Mouse (Mus musculus): ENCODE data around the gene Ptpn3. TPM values are rescaled to one million over a fixed set of nuclear protein-coding genes. Genes with fewer than 3 reads are reported as not detected.
A peak's percentile ranks its signal among the peaks of the same experiment; 100 is the strongest.
"Not testable (repeated sequence)": the region's sequence is repeated elsewhere in the genome, so short reads cannot be mapped to it uniquely, and the experiment has no call there.

Gene Ptpn3
- total RNA-seq, 1 experiment from 2014 or later, result 18.5 TPM

- peak; percentile 80 to 91 for ATAC-seq (replicated peaks in 1 of 2; ENCODE audit: insufficient read depth in 1 of 2, low FRiP score in 2 of 2, low TSS enrichment in 1 of 2, low read depth in 1 of 2, poor library complexity in 2 of 2, severe bottlenecking in 2 of 2)
These were observed 26.4 kb downstream of the Ptpn3 start for GRCm38 (mm10) chr4:57275116-57275743.

- no peak for ATAC-seq (replicated peaks in 1 of 2; ENCODE audit: insufficient read depth in 1 of 2, low FRiP score in 2 of 2, low TSS enrichment in 1 of 2, low read depth in 1 of 2, poor library complexity in 2 of 2, severe bottlenecking in 2 of 2)
These were observed 27.8 kb downstream of the Ptpn3 start for GRCm38 (mm10) chr4:57273532-57274502.

- ATAC-seq (replicated peaks in 1 of 2; ENCODE audit: insufficient read depth in 1 of 2, low FRiP score in 2 of 2, low TSS enrichment in 1 of 2, low read depth in 1 of 2, poor library complexity in 2 of 2, severe bottlenecking in 2 of 2), result no peak
These were observed 30.6 kb downstream of the Ptpn3 start for GRCm38 (mm10) chr4:57270991-57271390.

- ATAC-seq (replicated peaks in 1 of 2; ENCODE audit: insufficient read depth in 1 of 2, low FRiP score in 2 of 2, low TSS enrichment in 1 of 2, low read depth in 1 of 2, poor library complexity in 2 of 2, severe bottlenecking in 2 of 2), result not testable (repeated sequence)
These were observed 31.1 kb downstream of the Ptpn3 start for GRCm38 (mm10) chr4:57270489-57270888.

GRCm38 (mm10) chr4:57269344-57269743 is 32.3 kb downstream of the Ptpn3 start:
- no peak for ATAC-seq (replicated peaks in 1 of 2; ENCODE audit: insufficient read depth in 1 of 2, low FRiP score in 2 of 2, low TSS enrichment in 1 of 2, low read depth in 1 of 2, poor library complexity in 2 of 2, severe bottlenecking in 2 of 2)

- ATAC-seq (replicated peaks in 1 of 2; ENCODE audit: insufficient read depth in 1 of 2, low FRiP score in 2 of 2, low TSS enrichment in 1 of 2, low read depth in 1 of 2, poor library complexity in 2 of 2, severe bottlenecking in 2 of 2), result no peak
These were observed 33.3 kb downstream of the Ptpn3 start for GRCm38 (mm10) chr4:57268330-57268729.

GRCm38 (mm10) chr4:57266389-57266788 is 35.2 kb downstream of the Ptpn3 start:
- ATAC-seq (replicated peaks in 1 of 2; ENCODE audit: insufficient read depth in 1 of 2, low FRiP score in 2 of 2, low TSS enrichment in 1 of 2, low read depth in 1 of 2, poor library complexity in 2 of 2, severe bottlenecking in 2 of 2), result no peak

- no peak for ATAC-seq (replicated peaks in 1 of 2; ENCODE audit: insufficient read depth in 1 of 2, low FRiP score in 2 of 2, low TSS enrichment in 1 of 2, low read depth in 1 of 2, poor library complexity in 2 of 2, severe bottlenecking in 2 of 2)
These were observed 37.9 kb downstream of the Ptpn3 start for GRCm38 (mm10) chr4:57263695-57264094.

- peak; percentile 72 to 80; a peak in 2 of 4 replicates for ATAC-seq (replicated peaks in 1 of 2; ENCODE audit: insufficient read depth in 1 of 2, low FRiP score in 2 of 2, low TSS enrichment in 1 of 2, low read depth in 1 of 2, poor library complexity in 2 of 2, severe bottlenecking in 2 of 2)
These were observed 38.5 kb downstream of the Ptpn3 start for GRCm38 (mm10) chr4:57263061-57263685.

GRCm38 (mm10) chr4:57262451-57262850 is 39.2 kb downstream of the Ptpn3 start:
- ATAC-seq (replicated peaks in 1 of 2; ENCODE audit: insufficient read depth in 1 of 2, low FRiP score in 2 of 2, low TSS enrichment in 1 of 2, low read depth in 1 of 2, poor library complexity in 2 of 2, severe bottlenecking in 2 of 2), result no peak

GRCm38 (mm10) chr4:57261813-57262212 is 39.8 kb downstream of the Ptpn3 start:
- ATAC-seq (replicated peaks in 1 of 2; ENCODE audit: insufficient read depth in 1 of 2, low FRiP score in 2 of 2, low TSS enrichment in 1 of 2, low read depth in 1 of 2, poor library complexity in 2 of 2, severe bottlenecking in 2 of 2), result no peak

- ATAC-seq (replicated peaks in 1 of 2; ENCODE audit: insufficient read depth in 1 of 2, low FRiP score in 2 of 2, low TSS enrichment in 1 of 2, low read depth in 1 of 2, poor library complexity in 2 of 2, severe bottlenecking in 2 of 2), result no peak
These were observed 43.2 kb downstream of the Ptpn3 start for GRCm38 (mm10) chr4:57258159-57259035.

- ATAC-seq (replicated peaks in 1 of 2; ENCODE audit: insufficient read depth in 1 of 2, low FRiP score in 2 of 2, low TSS enrichment in 1 of 2, low read depth in 1 of 2, poor library complexity in 2 of 2, severe bottlenecking in 2 of 2), result no peak
These were observed 44.2 kb downstream of the Ptpn3 start for GRCm38 (mm10) chr4:57257409-57257808.

GRCm38 (mm10) chr4:57256761-57257160 is 44.9 kb downstream of the Ptpn3 start:
- ATAC-seq (replicated peaks in 1 of 2; ENCODE audit: insufficient read depth in 1 of 2, low FRiP score in 2 of 2, low TSS enrichment in 1 of 2, low read depth in 1 of 2, poor library complexity in 2 of 2, severe bottlenecking in 2 of 2), result no peak

- ATAC-seq (replicated peaks in 1 of 2; ENCODE audit: insufficient read depth in 1 of 2, low FRiP score in 2 of 2, low TSS enrichment in 1 of 2, low read depth in 1 of 2, poor library complexity in 2 of 2, severe bottlenecking in 2 of 2), result no peak
These were observed 47.2 kb downstream of the Ptpn3 start for GRCm38 (mm10) chr4:57254412-57254811.

- ATAC-seq (replicated peaks in 1 of 2; ENCODE audit: insufficient read depth in 1 of 2, low FRiP score in 2 of 2, low TSS enrichment in 1 of 2, low read depth in 1 of 2, poor library complexity in 2 of 2, severe bottlenecking in 2 of 2), result no peak; a peak in 1 of 4 replicates
These were observed 51.0 kb downstream of the Ptpn3 start for GRCm38 (mm10) chr4:57250636-57251035.

- ATAC-seq (replicated peaks in 1 of 2; ENCODE audit: insufficient read depth in 1 of 2, low FRiP score in 2 of 2, low TSS enrichment in 1 of 2, low read depth in 1 of 2, poor library complexity in 2 of 2, severe bottlenecking in 2 of 2), result no peak
These were observed 52.5 kb downstream of the Ptpn3 start for GRCm38 (mm10) chr4:57249108-57249507.

All from hematopoietic stem cell, adult 5-6 weeks (primary cell).